Mouse (Mus musculus) thymus, postnatal 14 days (tissue): ENCODE measurements around the gene Oas1f.
"Not testable (repeated sequence)": the region's sequence is repeated elsewhere in the genome, so short reads cannot be mapped to it uniquely, and the experiment has no call there.

Experiments used
- DNase-seq: peaks from one replicate; pipeline ENCODE4 v3.0.0; 2021

Oas1f gene

GRCm38 (mm10) chr5:120871469-120871868 lies 24.3 kb downstream of the Oas1f start:
- DNase-seq, result no peak

GRCm38 (mm10) chr5:120876839-120877238 lies 29.7 kb downstream of the Oas1f start:
- not testable (repeated sequence) for DNase-seq

- not testable (repeated sequence) for DNase-seq
Observed at GRCm38 (mm10) chr5:120877407-120877806, 30.2 kb downstream of the Oas1f start.

- not testable (repeated sequence) for DNase-seq
Observed at GRCm38 (mm10) chr5:120878803-120879202, 31.6 kb downstream of the Oas1f start.

GRCm38 (mm10) chr5:120881681-120882080 lies 34.5 kb downstream of the Oas1f start:
- not testable (repeated sequence) for DNase-seq

- not testable (repeated sequence) for DNase-seq
Observed at GRCm38 (mm10) chr5:120887413-120887812, 40.2 kb downstream of the Oas1f start, which contains the start of gene Oas1g. TSS of gene Oas1g (minus strand) at chr5:120887613.

GRCm38 (mm10) chr5:120887831-120888230 lies 40.7 kb downstream of the Oas1f start:
- DNase-seq, result no peak

- DNase-seq, result not testable (repeated sequence)
Observed at GRCm38 (mm10) chr5:120888294-120888815, 41.2 kb downstream of the Oas1f start.

GRCm38 (mm10) chr5:120890026-120890425 lies 42.9 kb downstream of the Oas1f start:
- no peak for DNase-seq

GRCm38 (mm10) chr5:120890991-120891390 lies 43.8 kb downstream of the Oas1f start:
- no peak for DNase-seq

- not testable (repeated sequence) for DNase-seq
Observed at GRCm38 (mm10) chr5:120891566-120892242, 44.5 kb downstream of the Oas1f start.

GRCm38 (mm10) chr5:120892243-120892660 lies 45.1 kb downstream of the Oas1f start:
- DNase-seq, result no peak

- DNase-seq, result not testable (repeated sequence)
Observed at GRCm38 (mm10) chr5:120893866-120894265, 46.7 kb downstream of the Oas1f start.

- DNase-seq, result not testable (repeated sequence)
Observed at GRCm38 (mm10) chr5:120894692-120895091, 47.5 kb downstream of the Oas1f start.

GRCm38 (mm10) chr5:120895231-120895900 lies 48.2 kb downstream of the Oas1f start:
- no peak for DNase-seq

GRCm38 (mm10) chr5:120898307-120898706 lies 51.1 kb downstream of the Oas1f start:
- DNase-seq, result no peak

- no peak for DNase-seq
Observed at GRCm38 (mm10) chr5:120898726-120899125, 51.6 kb downstream of the Oas1f start.

GRCm38 (mm10) chr5:120900666-120901065 lies 53.5 kb downstream of the Oas1f start:
- DNase-seq, result no peak

- no peak for DNase-seq
Observed at GRCm38 (mm10) chr5:120902056-120902455, 54.9 kb downstream of the Oas1f start.

GRCm38 (mm10) chr5:120906791-120907733 lies 59.9 kb downstream of the Oas1f start, which contains the start of gene Oas1a:
TSS of gene Oas1a (minus strand) at chr5:120907521.
- not testable (repeated sequence) for DNase-seq
